Mouse (Mus musculus): ENCODE data around the gene Calr. TPM values are rescaled to one million over a fixed set of nuclear protein-coding genes. Genes with fewer than 3 reads are reported as not detected.

The Calr gene
- polyA plus RNA-seq, 1 experiment from 2014 or later, result 681 TPM

DNA sequence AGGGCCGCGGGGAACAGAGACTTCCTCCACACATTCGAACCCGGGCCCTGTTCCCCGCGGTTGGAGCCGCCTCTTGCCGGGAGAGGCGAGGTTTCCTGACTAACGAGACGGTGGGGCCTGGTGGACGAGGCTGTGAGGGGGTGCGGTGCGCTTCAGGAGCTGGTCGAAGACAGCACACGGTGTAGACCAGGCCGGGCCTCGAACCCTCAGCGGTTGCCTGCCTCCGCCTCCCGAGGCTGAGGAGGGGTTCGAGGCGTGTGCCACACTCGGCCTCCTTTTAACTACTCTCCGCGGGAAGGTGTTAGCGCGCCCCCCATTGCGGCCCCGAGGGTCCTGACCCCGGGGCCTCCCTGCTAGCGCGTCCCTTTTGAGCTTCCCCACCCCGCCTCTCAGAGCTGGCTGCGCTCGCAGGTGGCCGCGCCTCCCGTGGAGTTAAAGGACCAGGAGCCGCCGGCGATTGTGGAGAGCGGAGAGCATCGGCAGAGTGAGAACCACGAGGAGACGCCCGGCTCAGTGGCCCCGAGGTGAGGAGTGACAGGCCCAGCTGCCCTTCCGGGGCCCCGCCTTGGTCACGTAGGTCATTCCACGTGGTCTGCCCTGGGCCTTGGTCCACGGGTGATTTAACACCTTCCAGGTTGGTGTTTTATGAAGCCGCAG lies 25.7 kb upstream of the Calr start:
- WGBS, result 3% methylated on average over 53 of the region's 54 CpGs
- H3K36me3 ChIP-seq, result peaks cover 22% of the 10 kb centered on the region
- H3K4me2 ChIP-seq (replicated peaks), result peak overlapping the region; percentile 73
- H3K9ac ChIP-seq (replicated peaks), result peak overlapping the region; percentile 53
- H3K27me3 ChIP-seq, result peaks cover 14% of the 10 kb centered on the region
- no peaks in the 10 kb centered on the region for H3K9me3 ChIP-seq
- H3K4me1 ChIP-seq, result peaks cover 13% of the 10 kb centered on the region
- ATAC-seq (ENCODE audit: low FRiP score, low read depth), result peak; percentile 58; the same call in 1 of the 2 replicates
- H3K4me3 ChIP-seq, result peak overlapping the region; percentile 40
- no peak overlapping the region for H3K27ac ChIP-seq (replicated peaks)

DNA sequence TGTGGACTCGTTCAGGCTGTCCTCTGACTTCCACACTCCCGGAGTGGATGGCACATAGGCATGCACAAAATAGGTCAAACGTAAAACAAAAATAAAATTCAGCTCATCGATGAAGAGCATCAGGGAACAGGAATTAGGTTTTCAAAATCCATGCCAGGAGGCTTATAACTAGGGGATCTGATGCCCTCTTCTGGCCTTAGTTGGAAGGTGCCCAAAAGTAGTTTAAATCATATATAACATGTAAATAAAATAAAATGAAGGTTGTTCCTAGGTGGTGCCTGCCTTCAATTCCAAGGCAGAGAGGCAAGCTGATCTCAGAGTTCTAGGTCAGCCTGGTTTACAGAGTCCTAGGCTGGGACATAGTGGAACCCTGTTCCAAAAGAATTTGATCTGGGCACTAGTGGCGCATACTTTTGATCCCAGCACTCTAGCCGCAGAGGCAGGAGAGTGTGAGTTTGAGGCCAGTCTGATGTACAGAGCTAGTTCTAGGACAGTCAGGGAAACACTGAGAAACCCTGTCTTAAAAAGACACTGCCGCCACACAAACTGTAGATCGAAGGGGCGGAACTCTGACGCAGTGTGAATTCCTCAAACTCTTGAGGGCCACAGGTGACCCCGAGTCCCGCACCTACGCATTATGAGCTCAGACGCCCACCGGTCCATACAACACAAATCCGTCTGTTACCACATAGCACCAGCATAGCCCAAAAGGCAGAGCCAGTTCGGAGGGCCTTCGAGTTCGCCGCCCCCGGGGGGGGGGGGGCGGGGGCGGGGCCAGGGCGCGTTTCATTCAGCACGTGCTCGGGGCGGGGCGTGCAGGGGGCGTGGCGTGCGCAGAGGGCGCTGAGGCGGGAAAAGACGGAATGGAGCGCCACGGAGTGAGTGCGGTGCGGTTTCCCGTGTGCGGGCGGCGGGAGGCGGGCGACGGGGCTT lies 24.9 kb upstream of the Calr start, which contains the start of gene Syce2:
Gene Syce2 (plus strand): TSS at position 736 of the 933 bp plus-strand sequence.
- 17% methylated on average over 44 of the region's 46 CpGs for whole genome bisulfite sequencing
- Histone ChIP-seq H3K4me2 (replicated peaks) (peak within 1 kb of the TSS; percentile 73), H3K36me3 (peaks cover 30% of the 10 kb centered on the region), H3K27ac (replicated peaks) (no peak within 1 kb of the TSS), H3K9me3 (no peaks in the 10 kb centered on the region), H3K9ac (replicated peaks) (peak within 1 kb of the TSS; percentile 53), H3K4me1 (peaks cover 13% of the 10 kb centered on the region), H3K4me3 (peak within 1 kb of the TSS; percentile 40), H3K27me3 (peaks cover 14% of the 10 kb centered on the region)
- peak; percentile 56; the same call in 1 of the 2 replicates for ATAC-seq (ENCODE audit: low FRiP score, low read depth)

DNA sequence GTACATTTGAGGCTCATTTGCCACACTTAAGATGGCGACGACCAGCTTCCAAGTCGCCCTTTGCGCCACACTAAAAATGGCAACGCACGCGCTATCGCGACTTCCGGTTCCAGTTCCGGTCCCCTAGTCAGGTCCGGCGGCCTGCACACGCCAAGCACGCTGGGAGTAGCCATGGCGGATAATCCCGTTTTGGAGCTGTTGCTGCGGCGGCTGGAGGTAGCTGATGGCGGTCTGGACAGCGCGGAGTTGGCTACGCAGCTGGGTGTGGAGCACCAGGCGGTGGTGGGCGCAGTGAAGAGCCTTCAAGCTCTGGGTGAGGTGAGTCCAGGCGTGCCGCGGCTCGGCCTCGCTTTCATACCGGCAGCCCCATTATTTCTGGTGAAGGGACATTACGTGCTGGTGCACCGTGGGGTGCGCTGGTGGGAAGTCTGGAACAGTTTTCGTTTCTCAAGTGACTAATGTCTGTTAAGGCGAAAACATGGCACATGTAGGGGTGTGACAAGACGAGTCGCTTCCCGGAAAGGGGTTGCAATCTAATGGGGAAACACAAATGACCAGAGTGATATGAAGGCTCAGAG lies 10.2 kb upstream of the Calr start, which contains the start of gene Farsa:
Gene Farsa (plus strand): TSS at position 126 of the 578 bp plus-strand sequence.
- Histone ChIP-seq H3K4me1 (peaks cover 14% of the 10 kb centered on the region), H3K9me3 (no peaks in the 10 kb centered on the region), H3K27ac (replicated peaks) (peak within 1 kb of the TSS; percentile 68), H3K27me3 (0 out of 2 replicates have a peak, but pooled peaks cover 6% of the 10 kb centered on the region), H3K4me2 (replicated peaks) (peak within 1 kb of the TSS; percentile 61), H3K4me3 (peak within 1 kb of the TSS; percentile 79), H3K36me3 (peaks cover 23% of the 10 kb centered on the region), H3K9ac (replicated peaks) (peak within 1 kb of the TSS; percentile 74)
- under 1% methylated on average over 39 of the region's 39 CpGs for WGBS
- ATAC-seq (ENCODE audit: low FRiP score, low read depth), result peak; percentile 94

- no peak overlapping the region for H3K4me3 ChIP-seq
- no peak overlapping the region for H3K4me2 ChIP-seq (replicated peaks)
- WGBS, result 96% methylated on average over 3 of the region's 3 CpGs
- 0 out of 2 replicates have a peak, but pooled peaks cover 6% of the 10 kb centered on the region for H3K27me3 ChIP-seq
- H3K9ac ChIP-seq (replicated peaks), result no peak overlapping the region
- no peak overlapping the region for H3K27ac ChIP-seq (replicated peaks)
- H3K36me3 ChIP-seq, result peaks cover 18% of the 10 kb centered on the region
- no peaks in the 10 kb centered on the region for H3K9me3 ChIP-seq
- H3K4me1 ChIP-seq, result peaks cover 14% of the 10 kb centered on the region
- peak; percentile 23 for ATAC-seq (ENCODE audit: low FRiP score, low read depth)
Measured at GRCm38 (mm10) chr8:84856434-84856833, 9.7 kb upstream of the Calr start.

DNA sequence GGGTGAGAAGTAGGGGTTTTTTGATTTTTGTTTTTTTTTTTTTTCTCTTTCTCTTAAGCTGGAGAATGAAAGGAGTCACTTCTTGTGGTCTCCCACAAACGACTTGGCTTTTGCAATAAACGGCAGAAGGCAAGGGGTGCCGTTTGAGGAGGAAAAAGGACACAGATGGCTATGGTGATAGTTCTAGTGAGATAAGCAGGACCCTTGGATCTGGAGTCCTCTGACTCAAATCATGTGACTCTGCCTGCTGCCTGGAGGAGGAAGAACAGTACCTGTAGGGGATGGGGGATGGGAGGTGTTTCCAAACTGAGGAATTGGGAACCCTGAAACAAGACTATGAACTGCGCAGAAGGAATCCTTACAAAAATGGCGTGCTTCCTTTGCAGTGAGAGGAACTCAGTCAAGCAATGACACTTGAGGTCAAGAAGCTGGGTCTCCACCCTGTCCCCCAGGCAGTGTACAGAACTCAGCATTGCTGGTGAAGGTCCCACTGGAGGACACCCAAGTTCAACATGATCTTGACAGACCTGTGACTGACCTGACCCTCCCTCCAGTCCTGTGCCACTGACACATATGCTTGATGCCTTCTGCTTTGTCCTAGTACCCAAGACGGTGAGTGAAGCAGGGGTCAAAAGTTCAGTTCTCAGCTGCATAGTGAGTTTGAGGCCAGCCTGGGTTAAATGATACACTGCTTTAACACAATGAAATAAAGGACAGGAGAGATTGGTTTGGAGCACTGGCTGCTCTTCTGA lies 1.1 kb upstream of the Calr start:
- Histone ChIP-seq H3K9me3 (no peaks in the 10 kb centered on the region), H3K4me2 (replicated peaks) (peak overlapping the region; percentile 83), H3K9ac (replicated peaks) (peak overlapping the region; percentile 63; the same call in 1 of the 2 replicates), H3K36me3 (peaks cover 23% of the 10 kb centered on the region), H3K27me3 (no peaks in the 10 kb centered on the region), H3K4me1 (peaks cover 31% of the 10 kb centered on the region), H3K27ac (replicated peaks) (peak overlapping the region; percentile 81; the same call in 1 of the 2 replicates), H3K4me3 (peak overlapping the region; percentile 94)
- WGBS, result 59% methylated on average over 6 of the region's 6 CpGs
- no peak for ATAC-seq (ENCODE audit: low FRiP score, low read depth)

DNA sequence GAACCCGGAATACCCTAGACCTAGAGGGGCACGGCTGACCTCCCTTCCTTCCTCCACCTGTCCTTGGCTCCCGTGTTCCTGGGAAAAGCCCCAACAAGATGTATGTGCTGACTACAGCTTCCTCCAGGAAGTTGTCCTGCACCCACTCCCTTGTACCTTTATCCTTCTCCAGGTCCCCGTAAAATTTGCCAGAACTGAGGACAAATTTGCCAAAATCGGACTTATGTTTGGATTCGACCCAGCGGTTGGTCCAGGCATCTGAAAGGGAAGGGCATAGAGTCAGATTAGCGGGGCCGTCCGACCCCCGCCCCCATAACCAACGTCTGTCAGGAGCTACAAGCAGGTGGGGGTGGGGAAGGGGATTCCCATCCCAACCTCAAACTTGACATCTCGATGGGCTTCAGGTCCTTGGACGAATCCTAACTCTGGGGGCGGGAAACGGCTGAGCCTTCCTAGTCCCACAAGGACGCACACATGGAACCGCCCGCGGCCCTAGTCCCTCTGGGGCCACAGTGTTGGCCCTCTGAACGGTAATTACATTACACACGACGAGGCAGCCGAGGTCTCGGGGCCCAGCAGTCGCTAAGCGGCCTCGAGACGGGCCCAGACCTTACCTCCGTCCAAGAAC lies 526 bp downstream of the Calr start:
- Histone ChIP-seq H3K9ac (replicated peaks) (peak overlapping the region; percentile 95), H3K4me3 (peak overlapping the region; percentile 94), H3K4me1 (peaks cover 31% of the 10 kb centered on the region), H3K27me3 (no peaks in the 10 kb centered on the region), H3K27ac (replicated peaks) (peak overlapping the region; percentile 83), H3K9me3 (no peaks in the 10 kb centered on the region), H3K36me3 (peaks cover 40% of the 10 kb centered on the region), H3K4me2 (replicated peaks) (peak overlapping the region; percentile 83)
- under 1% methylated on average over 30 of the region's 30 CpGs for WGBS
- no peak; the same call in 1 of the 2 replicates for ATAC-seq (ENCODE audit: low FRiP score, low read depth)

- WGBS, result 17% methylated on average over 12 of the region's 12 CpGs
- peaks cover 40% of the 10 kb centered on the region for H3K36me3 ChIP-seq
- peak overlapping the region; percentile 83 for H3K27ac ChIP-seq (replicated peaks)
Measured at GRCm38 (mm10) chr8:84845355-84846093, 1.2 kb downstream of the Calr start.

DNA sequence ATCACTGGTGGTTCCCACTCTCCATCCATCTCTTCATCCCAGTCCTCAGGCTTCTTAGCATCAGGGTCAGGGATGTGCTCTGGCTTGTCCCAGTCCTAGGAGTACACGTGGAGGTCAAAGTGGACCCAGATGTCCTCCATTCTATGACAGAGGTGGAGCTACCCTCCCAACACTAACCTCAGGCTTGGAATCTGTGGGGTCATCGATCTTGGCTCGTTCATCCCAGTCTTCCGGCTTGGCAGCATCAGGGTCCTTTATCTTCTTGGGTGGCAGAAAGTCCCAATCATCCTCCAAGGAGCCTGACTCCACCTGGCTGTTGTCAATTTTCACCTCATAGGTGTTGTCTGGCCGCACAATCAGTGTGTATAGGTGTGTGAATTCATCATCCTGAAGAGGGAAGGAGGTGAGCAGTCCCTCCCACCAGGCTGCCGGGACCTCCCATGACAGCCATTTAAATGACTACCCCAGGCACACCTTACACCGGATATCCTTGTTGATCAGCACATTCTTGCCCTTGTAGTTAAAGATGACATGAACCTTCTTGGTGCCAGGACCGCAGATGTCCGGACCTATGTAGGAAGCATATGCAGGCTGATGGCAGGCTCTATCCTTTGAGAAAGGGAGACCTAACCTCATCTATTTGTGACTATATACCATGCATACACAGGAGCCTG lies 2.2 kb downstream of the Calr start:
- Histone ChIP-seq H3K9me3 (no peaks in the 10 kb centered on the region), H3K27ac (replicated peaks) (0 out of 2 replicates have a peak overlapping the region, but pooled peaks have one; percentile 3), H3K9ac (replicated peaks) (peak overlapping the region; percentile 95; the same call in 1 of the 2 replicates), H3K27me3 (no peaks in the 10 kb centered on the region), H3K36me3 (peaks cover 40% of the 10 kb centered on the region), H3K4me3 (peak overlapping the region; percentile 94), H3K4me1 (peaks cover 35% of the 10 kb centered on the region), H3K4me2 (replicated peaks) (peak overlapping the region; percentile 83)
- no peak for ATAC-seq (ENCODE audit: low FRiP score, low read depth)
- 87% methylated on average over 9 of the region's 9 CpGs for WGBS

More at GRCm38 (mm10) chr8:84845355-84846093, 1.2 kb downstream of the Calr start:
- H3K4me1 ChIP-seq, result peaks cover 31% of the 10 kb centered on the region
- no peak for ATAC-seq (ENCODE audit: low FRiP score, low read depth)
- H3K27me3 ChIP-seq, result no peaks in the 10 kb centered on the region
- H3K9me3 ChIP-seq, result no peaks in the 10 kb centered on the region
- peak overlapping the region; percentile 83 for H3K4me2 ChIP-seq (replicated peaks)
- H3K4me3 ChIP-seq, result peak overlapping the region; percentile 94
- H3K9ac ChIP-seq (replicated peaks), result peak overlapping the region; percentile 95

DNA sequence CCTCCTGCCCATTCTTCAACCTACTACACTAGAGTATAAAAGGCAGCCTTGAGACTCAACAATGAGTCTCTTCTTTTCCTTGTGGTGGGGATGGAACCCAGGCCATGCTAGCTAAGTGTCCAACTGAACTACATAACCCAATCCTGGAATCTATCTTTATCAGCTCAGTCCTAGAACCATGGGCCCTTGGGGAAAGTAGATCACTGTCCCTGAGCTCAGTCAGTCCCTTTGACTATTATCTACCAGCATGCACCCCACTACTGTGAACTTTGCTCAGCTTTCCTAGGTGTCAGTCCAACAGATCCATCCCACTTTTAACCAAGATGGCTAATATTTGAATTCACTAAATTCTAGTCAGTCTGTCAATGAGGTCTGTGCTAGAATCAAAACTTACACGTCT lies 5.2 kb downstream of the Calr start:
- Histone ChIP-seq H3K4me1 (peaks cover 29% of the 10 kb centered on the region), H3K27me3 (no peaks in the 10 kb centered on the region), H3K4me2 (replicated peaks) (no peak overlapping the region), H3K9me3 (no peaks in the 10 kb centered on the region), H3K27ac (replicated peaks) (no peak overlapping the region), H3K9ac (replicated peaks) (no peak overlapping the region), H3K36me3 (peaks cover 65% of the 10 kb centered on the region), H3K4me3 (no peak overlapping the region)
- no peak for ATAC-seq (ENCODE audit: low FRiP score, low read depth)
- 84% methylated on average over 1 of the region's 1 CpGs for WGBS

Data from midbrain, embryonic 12.5 days (tissue).